Mouse (Mus musculus) thymus, adult 2 months (tissue): ENCODE measurements around the gene Zbtb34. TPM values are rescaled to one million over a fixed set of nuclear protein-coding genes. Genes with fewer than 3 reads are reported as not detected.

Experiments used
- DNase-seq: peaks from one replicate; pipeline ENCODE4 v3.0.0; 2021
- H3K27ac ChIP-seq: fragments of 200-500 bp; 2 replicates; pipeline ENCODE4 v1.5.1; 2012; ENCODE audit warnings: low read length, control low read depth; ENCODE audit not compliant: control insufficient read depth, insufficient read depth
- H3K27me3 ChIP-seq: fragments of 200-500 bp; 2 replicates; pipeline ENCODE4 v1.6.1; 2012; ENCODE audit warnings: mild to moderate bottlenecking, low read length, moderate library complexity, mixed read lengths; ENCODE audit not compliant: control insufficient read depth, insufficient read depth
- H3K36me3 ChIP-seq: fragments of 200-500 bp; 2 replicates; pipeline ENCODE4 v1.6.1; 2012; ENCODE audit warnings: mild to moderate bottlenecking, low read length, moderate library complexity; ENCODE audit not compliant: control insufficient read depth, insufficient read depth
- H3K4me1 ChIP-seq: fragments of 200-500 bp; replicated peaks from 2 replicates; pipeline ENCODE4 v1.6.1; 2012; ENCODE audit warnings: low read length; ENCODE audit not compliant: control insufficient read depth, insufficient read depth
- H3K4me3 ChIP-seq: fragments of 200-500 bp; 2 replicates; pipeline ENCODE4 v1.5.1; 2012; ENCODE audit warnings: mild to moderate bottlenecking, low read length, control low read depth, moderate library complexity; ENCODE audit not compliant: control insufficient read depth, insufficient read depth
- CTCF ChIP-seq: fragments of 200-500 bp; IDR thresholded peaks from 2 replicates; pipeline ENCODE4 v1.5.1; 2012; ENCODE audit warnings: mild to moderate bottlenecking, control low read depth, low read length, moderate library complexity, borderline replicate concordance; ENCODE audit not compliant: control insufficient read depth, poor library complexity, insufficient read depth; ENCODE audit errors: extremely low read depth
- POLR2A ChIP-seq: fragments of 200-500 bp; IDR thresholded peaks from 2 replicates; pipeline ENCODE4 v1.6.1; 2012; ENCODE audit warnings: mild to moderate bottlenecking, low read length, control low read depth, moderate library complexity; ENCODE audit not compliant: control insufficient read depth, poor library complexity, insufficient read depth; ENCODE audit errors: extremely low read depth
- WGBS: fragments of 180-500 bp; shearing (Covaris S2); methylation state at CpG from one replicate; pipeline ENCODE4 v1.1.7; 2018; 5-methylcytosine and 5-hydroxymethylcytosine counted together
- polyA plus RNA-seq: library from polyadenylated mRNA; depleted of rRNA; stranded (reverse); fragments of >200 nt; gene quantifications from 2 replicates; pipeline ENCODE4 v1.2.3, GENCODE M21; 2012; rRNA removed

Zbtb34 gene
- 22.0 and 27.6 TPM in 2 replicates for polyA plus RNA-seq

GRCm38 (mm10) chr2:33430771-33431699 lies at the start of gene Zbtb34:
Gene Zbtb34 (minus strand): TSS chr2:33431324.
- TF ChIP-seq CTCF (peak; percentile 99), POLR2A (peak; percentile 66; the same call in 1 of the 2 replicates)
- Histone ChIP-seq H3K27ac (peak within 1 kb of the TSS; percentile 27), H3K36me3 (no peaks in the 10 kb centered on the region), H3K4me1 (peaks cover 15% of the 10 kb centered on the region), H3K4me3 (peak within 1 kb of the TSS; percentile 96), H3K27me3 (no peaks in the 10 kb centered on the region)
- WGBS, result under 1% methylated on average over 89 of the region's 102 CpGs
- DNase-seq, result peak; percentile 67

DNA sequence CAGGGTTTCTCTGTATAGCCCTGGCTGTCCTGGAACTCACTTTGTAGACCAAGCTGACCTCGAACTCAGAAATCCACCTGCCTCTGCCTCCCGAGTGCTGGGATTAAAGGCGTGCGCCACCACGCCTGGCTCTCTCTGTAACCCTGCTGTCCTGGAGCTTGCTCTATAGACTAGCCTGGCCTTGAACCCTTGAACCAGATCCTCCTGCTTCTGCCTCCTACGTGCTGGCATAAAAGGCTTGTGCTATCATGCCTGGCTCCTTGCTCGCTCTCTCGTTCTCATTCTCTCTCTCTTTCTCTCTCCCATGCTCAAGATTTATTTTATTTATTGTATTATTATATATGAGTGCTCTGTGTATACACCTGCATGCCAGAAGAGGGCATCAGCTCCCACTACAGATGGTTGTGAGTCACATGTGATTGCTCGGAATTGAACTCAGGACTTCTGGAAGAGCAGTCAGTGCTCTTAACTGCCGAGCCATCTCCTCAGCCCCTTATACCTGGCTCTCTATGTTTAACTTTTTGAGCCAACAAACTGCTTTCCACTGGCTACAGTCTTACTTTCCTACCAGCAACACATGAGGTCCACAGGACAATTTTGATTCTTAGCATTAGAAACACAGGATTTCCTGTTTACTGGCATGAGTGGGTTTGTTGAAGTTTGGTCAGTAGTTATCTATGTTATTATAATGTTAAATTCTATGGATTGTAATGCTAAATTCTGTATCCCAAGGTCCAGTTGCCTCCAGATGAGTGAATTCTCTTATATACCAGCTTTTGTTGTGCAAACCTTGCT lies 47.0 kb upstream of the Zbtb34 start:
- no peak for DNase-seq
- TF ChIP-seq CTCF, result no peak
- TF ChIP-seq POLR2A, result no peak
- no peaks in the 10 kb centered on the region for H3K36me3 ChIP-seq
- H3K27ac ChIP-seq, result no peak overlapping the region
- 90% methylated on average over 10 of the region's 10 CpGs for WGBS
- no peaks in the 10 kb centered on the region for H3K4me1 ChIP-seq
- H3K4me3 ChIP-seq, result no peak overlapping the region
- no peaks in the 10 kb centered on the region for H3K27me3 ChIP-seq

GRCm38 (mm10) chr2:33475961-33476360 lies 44.8 kb upstream of the Zbtb34 start:
- H3K4me1 ChIP-seq, result no peaks in the 10 kb centered on the region
- DNase-seq, result no peak
- H3K36me3 ChIP-seq, result no peaks in the 10 kb centered on the region
- no peaks in the 10 kb centered on the region for H3K27me3 ChIP-seq
- no peak overlapping the region for H3K4me3 ChIP-seq
- H3K27ac ChIP-seq, result no peak overlapping the region
- no peak for TF ChIP-seq POLR2A
- TF ChIP-seq CTCF, result no peak

DNA sequence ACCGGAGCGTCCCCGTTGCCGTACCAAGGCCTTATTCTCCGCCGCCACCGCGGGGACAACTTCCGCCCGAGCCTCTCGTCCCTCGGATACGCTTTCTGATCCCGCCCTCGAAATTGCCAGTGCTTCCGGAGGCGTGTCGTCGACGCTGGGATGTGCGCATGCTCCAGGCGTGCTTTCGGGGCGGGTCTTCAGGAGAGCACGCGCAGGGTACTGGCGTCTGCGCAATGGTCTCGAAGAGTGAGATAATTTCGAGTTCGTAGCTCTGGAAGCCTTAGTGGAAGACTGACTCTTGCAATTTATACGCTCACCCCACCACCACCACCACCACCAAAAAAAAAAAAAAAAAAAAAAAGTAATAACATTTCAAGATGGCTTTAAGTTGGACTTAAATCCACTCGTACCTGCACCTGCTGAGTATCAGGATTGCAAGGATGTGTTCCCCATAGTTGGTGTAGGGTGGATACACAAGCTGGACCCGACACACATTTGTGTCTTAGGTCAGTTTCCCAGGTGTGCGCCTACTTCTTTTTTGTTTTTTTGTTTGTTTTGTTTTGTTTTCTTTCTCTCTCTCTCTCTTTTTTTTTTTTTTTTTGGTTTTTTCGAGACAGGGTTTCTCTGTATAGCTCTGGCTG lies 37.5 kb upstream of the Zbtb34 start, which contains the start of gene Zbtb43:
TSS of gene Zbtb43 (minus strand) at position 94 of the 632 bp plus-strand sequence.
- 5% methylated on average over 36 of the region's 36 CpGs for WGBS
- TF ChIP-seq CTCF, result 0 out of 2 replicates have a peak, but pooled peaks have one; percentile 12
- TF ChIP-seq POLR2A, result peak; percentile 83
- Histone ChIP-seq H3K4me1 (peaks cover 12% of the 10 kb centered on the region), H3K36me3 (peaks cover 3% of the 10 kb centered on the region; the same call in 1 of the 2 replicates), H3K27me3 (no peaks in the 10 kb centered on the region; the same call in 1 of the 2 replicates), H3K27ac (no peak within 1 kb of the TSS), H3K4me3 (peak within 1 kb of the TSS; percentile 65)
- peak; percentile 96 for DNase-seq

- WGBS, result 5% methylated on average over 53 of the region's 57 CpGs
- TF ChIP-seq POLR2A, result no peak
- TF ChIP-seq CTCF, result no peak
- Histone ChIP-seq H3K4me1 (peaks cover 12% of the 10 kb centered on the region), H3K4me3 (peak overlapping the region; percentile 65), H3K27ac (no peak overlapping the region), H3K27me3 (no peaks in the 10 kb centered on the region; the same call in 1 of the 2 replicates), H3K36me3 (peaks cover 5% of the 10 kb centered on the region; the same call in 1 of the 2 replicates)
- DNase-seq, result peak; percentile 7
Measured at GRCm38 (mm10) chr2:33467546-33468465, 36.7 kb upstream of the Zbtb34 start.
